Mouse (Mus musculus) kidney, postnatal 14 days (tissue): ENCODE results near the gene Gtf2i.

Experiments
- DNase-seq: peaks from one replicate; pipeline ENCODE4 v3.0.0; 2022; ENCODE audit warnings: mixed read lengths

Gtf2i gene

GRCm38 (mm10) chr5:134188571-134188970, 126.0 kb downstream of the Gtf2i start:
- DNase-seq: no peak
